Mouse (Mus musculus): ENCODE results near the gene Pan3.

GRCm38 (mm10) chr5:147442741-147443140, 12.8 kb downstream of the Pan3 start:
- TF ChIP-seq ZC3H11A (IDR thresholded peaks at IDR 0.05; ENCODE audit: borderline replicate concordance, low read depth, low read length) (no peak), HCFC1 (IDR thresholded peaks at IDR 0.05; ENCODE audit: borderline replicate concordance, insufficient read depth, low read length) (no peak), MAFK (IDR thresholded peaks at IDR 0.05; ENCODE audit: insufficient read depth, low read depth, low read length) (no peak), ZNF384 (IDR thresholded peaks at IDR 0.05; ENCODE audit: low read depth, low read length) (no peak), CHD2 (IDR thresholded peaks at IDR 0.05; ENCODE audit: low read depth, low read length) (no peak)
